Mouse (Mus musculus) cerebellum, postnatal 4 days (tissue): Measurements from ENCODE around the gene Sh2b2.
"Not testable (repeated sequence)": the region's sequence is repeated elsewhere in the genome, so short reads cannot be mapped to it uniquely, and the experiment has no call there.

Experiments used
- DNase-seq, 2 experiments: peaks; one replicate each; pipeline ENCODE4 v3.0.0; 2022; ENCODE audit warnings: low spot score in 2 of 2, mixed read lengths in 1 of 2

Gene Sh2b2

GRCm38 (mm10) chr5:136240381-136240780, 6.0 kb downstream of the Sh2b2 start:
- no peak for DNase-seq

DNA sequence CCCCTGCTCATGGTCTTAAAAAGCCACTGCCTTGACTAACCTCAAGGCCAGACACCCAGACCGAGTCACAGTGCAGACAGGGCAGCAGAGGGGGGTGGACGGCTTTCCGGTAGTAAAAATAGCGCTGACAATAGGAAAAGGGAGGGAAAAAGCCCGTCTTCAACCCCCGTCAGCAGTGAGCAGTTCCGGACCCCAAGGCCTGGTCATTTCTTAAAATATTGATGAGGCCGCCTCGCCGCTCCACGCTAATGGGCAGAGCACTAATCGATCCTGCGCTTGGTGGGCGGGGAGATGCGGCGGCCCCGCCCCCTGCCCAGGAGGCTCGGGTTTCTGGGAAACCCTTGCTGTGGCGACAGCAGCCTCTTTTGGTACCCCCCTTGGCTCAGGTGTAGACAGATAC, 8.7 kb downstream of the Sh2b2 start:
- no peak for DNase-seq

DNA sequence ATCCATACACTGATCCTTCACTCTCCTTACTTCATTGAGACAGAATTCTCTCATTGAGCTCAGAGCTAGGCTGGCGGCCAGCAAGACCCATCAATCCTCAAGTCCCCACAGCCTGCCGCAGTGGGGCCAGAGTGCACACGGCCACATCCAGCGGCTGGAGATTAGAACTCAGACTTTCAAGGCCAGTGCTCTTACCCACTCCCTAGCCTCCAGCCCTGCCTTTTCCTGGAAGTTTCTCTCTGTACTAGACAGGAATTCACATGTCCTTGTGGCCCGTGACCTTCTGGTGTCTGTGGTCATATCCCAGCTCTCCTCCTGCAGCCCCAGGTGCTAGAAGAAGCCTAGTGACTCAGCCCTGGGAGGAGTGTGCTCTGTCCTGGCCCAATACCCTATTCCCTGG, 9.7 kb downstream of the Sh2b2 start:
- DNase-seq, result no peak

DNA sequence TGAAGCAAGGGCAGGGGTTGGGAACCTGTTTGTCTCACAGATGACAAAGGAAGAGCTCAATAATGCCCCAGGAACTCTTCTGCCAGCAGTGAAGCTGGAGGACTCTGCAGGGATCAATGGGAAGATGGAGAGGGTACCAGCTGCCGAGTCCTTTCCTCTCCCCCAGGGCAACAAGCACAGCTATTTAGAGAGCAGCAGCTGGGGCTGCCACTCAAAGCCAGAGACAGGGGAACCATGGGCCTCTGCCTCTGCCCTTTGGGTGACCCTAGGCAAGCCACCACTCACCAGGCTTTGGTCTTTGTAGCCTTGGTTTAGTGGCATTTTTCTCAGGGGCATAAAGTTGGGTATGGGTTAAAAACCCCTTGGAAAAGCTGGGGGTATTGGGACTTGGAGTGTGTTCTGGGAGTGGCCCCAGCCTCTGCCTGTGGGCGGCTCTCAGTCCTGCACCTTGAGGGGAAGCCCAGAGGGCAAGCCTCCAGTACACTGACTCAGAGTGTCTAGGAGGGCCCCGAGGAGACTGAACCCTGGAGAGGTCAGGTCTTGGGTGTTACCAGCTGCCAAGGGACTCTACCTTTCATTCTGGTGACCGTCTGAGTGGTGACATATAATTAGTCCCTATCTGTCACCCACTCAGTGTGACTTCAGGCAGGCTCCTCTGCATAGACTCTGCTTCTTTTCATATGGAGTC, 15.9 kb downstream of the Sh2b2 start:
- DNase-seq, result no peak

DNA sequence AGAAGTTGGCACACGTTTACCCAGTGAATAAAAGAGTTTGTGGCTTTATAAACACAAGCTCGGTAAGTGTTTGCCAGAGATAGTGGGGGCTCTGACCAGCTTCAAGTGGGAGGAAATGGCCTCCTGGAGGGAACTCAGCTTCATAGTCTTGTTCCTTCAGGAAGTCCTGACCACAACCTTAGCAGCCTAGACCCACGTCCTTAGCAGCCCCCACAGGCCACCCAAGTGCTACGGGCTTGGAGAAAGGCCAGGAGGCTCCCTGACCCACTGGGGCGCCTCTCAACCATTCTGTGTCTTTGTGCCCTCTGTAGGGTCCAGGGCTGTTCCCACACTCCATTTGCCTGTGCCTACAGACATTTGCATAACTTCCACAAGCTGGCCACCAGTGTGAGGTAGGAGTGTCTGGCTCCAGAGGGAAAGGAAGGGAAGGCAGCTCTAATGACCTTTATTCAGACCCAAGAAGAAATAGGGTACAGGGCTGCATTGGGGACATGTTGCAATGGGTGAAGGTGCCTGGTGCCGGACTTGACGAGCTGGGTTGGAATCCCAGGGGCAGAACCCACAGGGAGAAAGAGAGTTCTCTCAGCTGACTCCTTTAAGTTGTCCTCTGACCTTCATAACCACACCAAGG, 20.0 kb downstream of the Sh2b2 start:
- no peak for DNase-seq

- DNase-seq, result no peak
Measured at GRCm38 (mm10) chr5:136218585-136218984, 27.8 kb downstream of the Sh2b2 start.

DNA sequence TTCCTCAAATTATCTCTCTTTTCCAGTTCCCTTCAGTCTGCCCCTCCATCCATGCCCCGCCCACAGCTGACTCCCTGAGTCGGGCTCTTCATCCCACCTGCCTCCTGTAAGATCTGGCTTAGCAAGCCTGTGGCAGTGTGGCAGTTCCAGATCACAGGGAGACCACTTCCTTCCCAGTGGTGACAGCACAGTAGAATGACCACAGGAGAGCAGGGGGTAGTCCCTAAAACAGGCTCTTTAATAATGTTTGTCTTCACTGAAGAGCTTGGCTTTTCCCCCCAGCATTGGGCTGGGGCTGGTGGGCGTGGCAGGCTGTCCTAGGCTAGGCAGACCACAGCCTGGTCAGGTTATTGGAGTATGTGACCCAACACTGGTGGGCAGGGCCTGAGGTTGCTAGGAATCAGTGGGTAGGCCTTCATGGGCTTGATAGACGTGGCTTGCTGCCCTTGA, 28.4 kb downstream of the Sh2b2 start:
- DNase-seq, result no peak

- DNase-seq, result no peak
Measured at GRCm38 (mm10) chr5:136217004-136217665, 29.2 kb downstream of the Sh2b2 start.

DNA sequence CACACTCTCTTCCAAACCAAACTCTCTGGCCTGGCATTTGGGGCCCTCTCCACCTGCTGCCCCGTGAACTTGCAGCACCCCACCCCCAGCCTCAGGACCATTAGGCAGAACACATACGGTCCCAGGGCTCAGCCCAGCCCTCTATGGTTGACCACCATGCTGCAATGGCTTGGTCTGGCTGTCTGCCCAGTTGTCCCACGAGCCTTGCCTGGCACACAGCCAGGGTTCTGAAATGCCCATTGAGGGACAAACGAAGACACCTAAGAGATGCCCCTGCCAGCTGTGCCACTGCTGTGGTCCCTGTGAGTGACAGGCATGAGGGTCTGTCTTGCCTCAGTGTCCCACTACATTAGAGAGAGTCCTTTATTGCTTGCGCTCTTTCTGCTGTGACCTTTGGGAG, 30.4 kb downstream of the Sh2b2 start:
- peak in 1 of 2 experiments; percentile 39 for DNase-seq

DNA sequence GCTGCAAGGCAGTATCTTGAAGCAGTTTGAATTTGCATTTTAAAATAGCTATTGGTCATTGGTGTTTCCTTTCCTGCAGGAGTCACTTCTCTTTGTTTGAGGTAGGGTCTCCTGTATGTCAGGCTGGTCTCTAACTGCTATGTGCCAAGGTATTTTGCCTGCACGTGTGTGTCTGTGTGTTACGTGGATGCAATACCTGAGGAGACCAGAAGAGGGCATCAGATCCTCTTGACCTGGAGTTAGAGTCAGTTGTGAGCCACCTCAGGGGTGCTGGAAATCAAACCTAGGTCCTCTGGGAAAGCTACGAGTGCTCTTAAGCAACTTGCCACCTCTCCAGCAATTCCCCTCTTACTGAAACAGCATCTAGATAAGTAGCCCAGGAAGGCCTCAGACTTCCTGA, 31.1 kb downstream of the Sh2b2 start:
- no peak for DNase-seq

DNA sequence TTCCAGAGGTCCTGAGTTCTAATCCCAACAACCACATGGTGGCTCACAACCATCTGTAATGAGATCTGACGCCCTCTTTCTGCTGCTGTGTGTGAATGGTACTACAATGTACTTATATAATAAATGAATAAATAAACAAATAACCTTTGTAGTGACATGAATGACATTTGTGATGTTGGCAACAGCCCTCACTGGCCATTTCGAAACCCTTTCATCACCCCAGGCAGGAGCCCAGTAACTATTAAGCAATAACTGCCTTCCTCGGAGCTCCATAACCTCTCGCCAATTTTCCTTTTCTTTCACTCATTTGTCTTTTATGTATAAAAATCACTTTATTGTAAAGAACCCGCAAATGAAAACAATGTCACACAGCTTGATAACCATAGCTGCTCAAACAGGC, 32.6 kb downstream of the Sh2b2 start:
- no peak for DNase-seq

GRCm38 (mm10) chr5:136212716-136213115, 33.6 kb downstream of the Sh2b2 start:
- no peak for DNase-seq

GRCm38 (mm10) chr5:136211341-136212102, 34.8 kb downstream of the Sh2b2 start:
- not testable (repeated sequence) for DNase-seq

DNA sequence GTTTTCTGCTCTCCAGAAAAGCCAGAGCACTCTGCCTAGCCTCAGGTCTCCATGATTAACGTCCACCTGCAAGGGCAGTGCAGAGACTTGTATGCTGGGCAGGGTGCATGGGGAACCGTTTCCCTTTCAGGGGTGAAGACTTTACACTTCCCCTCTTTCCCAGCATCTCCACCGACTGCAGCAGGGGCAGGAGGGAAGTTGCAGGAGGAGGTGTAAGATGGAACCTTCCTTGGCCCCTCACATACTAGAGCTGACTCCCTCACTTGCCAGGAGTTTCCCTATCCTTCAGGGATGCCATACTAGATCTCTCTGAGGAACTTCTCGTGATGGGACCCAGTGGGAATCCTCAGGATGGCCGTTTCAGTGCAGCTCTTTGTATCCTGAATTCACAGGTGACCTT, 35.8 kb downstream of the Sh2b2 start:
- no peak for DNase-seq

- peak in 1 of 2 experiments; percentile 77 for DNase-seq
Measured at GRCm38 (mm10) chr5:136201832-136202231, 44.5 kb downstream of the Sh2b2 start.

DNA sequence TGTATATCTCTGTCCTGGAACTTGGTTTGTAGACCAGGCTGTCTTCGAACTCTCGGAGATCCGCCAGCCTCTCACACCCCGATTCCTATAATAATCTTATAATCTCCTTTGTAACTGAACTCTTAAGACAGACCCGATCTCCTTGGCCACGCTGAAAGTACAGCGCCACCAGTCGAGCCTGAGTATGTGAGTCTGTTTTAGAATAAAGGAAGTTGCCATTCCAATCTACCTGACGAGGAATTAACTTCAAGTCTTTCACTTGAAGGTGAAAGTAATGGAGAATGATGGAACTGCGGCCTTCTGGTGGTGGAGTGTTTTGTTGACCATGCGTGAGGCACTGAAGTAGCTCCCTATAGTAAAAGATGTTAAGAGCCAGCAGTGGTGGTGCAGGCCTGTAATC, 46.8 kb downstream of the Sh2b2 start:
- DNase-seq, result no peak

DNA sequence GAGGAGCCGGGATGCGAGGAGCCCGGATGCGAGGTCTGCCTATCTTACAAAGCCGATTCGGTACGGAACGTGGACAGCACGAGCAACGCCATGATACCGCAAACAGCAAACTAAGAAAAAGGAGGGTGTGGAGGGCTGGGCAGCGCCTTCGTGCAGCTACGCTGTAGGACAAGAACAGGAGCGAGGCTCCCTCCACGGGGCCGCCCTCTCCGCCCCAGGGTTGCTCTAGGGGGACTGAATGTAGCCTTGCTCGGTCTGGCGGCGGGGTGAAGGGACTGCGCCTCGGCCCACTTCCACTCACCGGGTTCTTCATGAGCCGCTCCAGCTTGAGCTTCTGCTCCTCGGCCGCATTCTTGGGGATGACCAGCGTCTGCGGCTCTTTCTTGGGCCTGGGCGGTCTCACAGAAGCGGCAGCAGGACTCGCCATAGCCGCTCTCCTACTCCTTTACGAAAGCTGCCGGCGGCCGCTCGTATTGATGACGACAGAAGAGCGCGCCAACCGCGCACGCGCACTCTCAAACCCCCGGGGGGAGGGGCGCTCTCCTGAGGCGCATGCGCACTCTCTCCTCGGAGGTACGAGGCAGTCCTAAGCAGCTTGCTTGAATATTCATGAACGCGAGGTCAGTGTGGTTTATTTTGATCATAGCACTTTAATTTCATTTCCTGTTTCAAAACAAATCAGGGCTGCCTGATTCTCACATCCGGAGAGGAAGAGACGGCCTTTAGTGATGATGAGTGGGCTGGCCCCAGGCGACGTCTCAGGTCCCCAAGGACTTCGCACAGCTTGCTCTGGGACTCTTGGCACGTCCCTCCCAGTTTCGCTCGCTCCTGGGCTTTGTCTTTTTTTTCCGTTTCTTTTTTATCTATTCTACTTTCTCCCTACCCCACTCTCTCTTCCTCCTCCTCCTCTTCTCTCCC, 47.6 kb downstream of the Sh2b2 start, which contains the start of gene Prkrip1:
Gene Prkrip1, minus strand, starts transcription at position 490 of the 918 bp plus-strand sequence.
- peak; percentile 93 to 95 for DNase-seq

GRCm38 (mm10) chr5:136191870-136192269, 54.5 kb downstream of the Sh2b2 start:
- no peak for DNase-seq

DNA sequence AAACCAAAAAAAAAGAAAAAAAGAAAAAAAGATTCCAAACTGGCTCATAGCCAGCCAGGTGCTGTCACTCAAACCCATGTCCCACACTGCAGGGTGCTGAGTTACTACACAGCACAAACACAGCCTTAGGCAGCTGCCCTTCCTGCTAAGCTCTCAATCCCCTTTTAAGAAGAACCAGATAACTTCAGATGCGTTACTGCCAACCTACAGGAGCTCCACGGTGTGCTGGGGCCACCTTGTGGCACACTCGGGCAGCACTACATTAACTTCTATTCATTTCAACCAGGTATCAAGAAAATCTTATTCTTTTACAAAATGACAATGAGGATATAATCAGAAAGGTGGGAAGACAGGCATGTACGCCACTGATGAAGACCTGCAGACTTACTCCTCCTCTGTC, 59.6 kb downstream of the Sh2b2 start:
- DNase-seq, result peak in 1 of 2 experiments; percentile 52

DNA sequence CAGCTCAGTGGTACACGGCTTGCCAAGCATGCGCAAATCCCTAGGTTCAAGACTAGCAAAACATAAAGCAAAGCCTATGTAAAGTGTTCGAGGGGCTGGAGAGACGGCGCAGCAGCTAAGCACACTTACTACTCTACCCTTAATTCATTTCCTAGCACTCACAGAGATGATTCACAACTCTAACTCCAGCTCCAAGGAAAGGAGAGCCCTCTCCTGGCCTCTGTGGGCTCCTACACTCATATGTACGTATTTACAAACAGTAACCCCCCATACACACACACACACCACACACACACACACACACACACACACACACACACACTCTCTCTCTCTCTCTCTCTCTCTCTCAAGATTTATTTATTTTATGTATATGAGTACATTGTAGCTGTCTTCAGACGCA, 62.6 kb downstream of the Sh2b2 start:
- DNase-seq, result no peak

DNA sequence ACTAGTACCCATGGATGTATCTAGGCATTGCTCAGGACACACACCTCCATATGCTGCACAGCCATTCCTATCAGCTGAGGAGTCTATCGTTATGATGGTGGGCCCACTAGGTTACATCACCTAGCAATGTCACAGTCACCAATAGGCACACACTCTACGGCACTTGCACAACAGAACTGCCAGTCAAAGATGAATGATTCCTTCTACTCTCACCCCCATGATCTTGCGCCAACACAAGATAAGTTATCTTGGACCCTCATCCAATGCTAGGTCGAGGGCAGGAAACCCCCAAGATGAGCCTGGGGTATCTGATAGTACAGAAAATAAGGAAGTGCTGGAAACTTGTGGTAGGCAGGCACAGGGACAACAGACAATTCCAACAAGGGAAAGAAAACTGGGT, 63.5 kb downstream of the Sh2b2 start:
- DNase-seq, result no peak
